Mouse (Mus musculus): Measurements from ENCODE around the gene Sf3b2.

DNA sequence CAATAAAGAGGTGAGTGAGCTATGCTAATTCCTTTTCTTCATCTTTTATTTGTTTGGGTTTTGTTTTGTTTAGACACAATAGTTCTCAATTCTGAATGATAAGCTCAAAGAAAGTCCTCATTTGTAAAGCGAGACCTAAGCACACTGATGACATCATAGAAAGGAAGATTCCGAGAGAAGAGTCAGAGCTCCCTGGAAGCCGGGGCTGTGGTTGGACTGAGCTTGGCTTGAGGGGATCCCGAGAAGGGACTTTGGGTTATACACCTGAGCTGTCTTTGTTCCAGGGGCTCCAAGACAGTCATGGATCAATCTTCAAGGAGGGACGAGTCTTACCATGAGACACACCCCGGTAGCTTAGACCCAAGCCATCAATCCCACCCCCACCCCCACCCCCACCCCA, 40.2 kb upstream of the Sf3b2 start, which contains the start of gene Catsper1:
- TF ChIP-seq E2F4 (IDR thresholded peaks at IDR 0.05; ENCODE audit: insufficient read depth) (no peak), POLR2A (IDR thresholded peaks at IDR 0.05; ENCODE audit: insufficient read length, low read depth) (no peak), MYOD1 (IDR thresholded peaks at IDR 0.05; ENCODE audit: control insufficient read depth in 1 of 3, insufficient read length in 2 of 3, low read depth in 2 of 3) (no peak), MAX (IDR thresholded peaks at IDR 0.05; ENCODE audit: low read depth) (no peak), CEBPB (IDR thresholded peaks at IDR 0.05; ENCODE audit: insufficient read depth, poor library complexity, severe bottlenecking) (no peak), POLR2AphosphoS2 (IDR thresholded peaks at IDR 0.05; ENCODE audit: insufficient read length, low read depth) (no peak), USF1 (IDR thresholded peaks at IDR 0.05; ENCODE audit: low read depth) (no peak), TCF3 (IDR thresholded peaks at IDR 0.05; ENCODE audit: insufficient read length, low read depth) (no peak)
